In genomic region chr4:114665684-114666083, GRCm38 (mm10) we compare ENCODE assay signal across 8 mouse cellular contexts.
DNase-seq lines count a peak whose midpoint lies in the region; ATAC-seq and TF ChIP-seq lines count a peak whose summit lies in the region.

No protein-coding gene starts in this region.

- peak; percentile 83 for TF ChIP-seq CTCF in small intestine, adult 2 months (IDR thresholded peaks at IDR 0.05; ENCODE audit: extremely low read depth, insufficient read length, insufficient replicate concordance, low read depth, low read length)

- no peak for TF ChIP-seq POLR2A in small intestine, adult 2 months (IDR thresholded peaks at IDR 0.05; ENCODE audit: low read depth, low read length)

- no peak overlapping the region for H3K4me3 ChIP-seq in embryonic facial prominence, embryonic 11.5 days (ENCODE audit: low read depth, low read length)
- H3K4me3 ChIP-seq in midbrain, embryonic 12.5 days, result peak overlapping the region; percentile 28; the same call in 1 of the 2 replicates
- H3K4me3 ChIP-seq in small intestine, adult 2 months (ENCODE audit: low read depth, low read length), result peak overlapping the region; percentile 24

- DNase-seq in adrenal gland, postnatal 25 days, result peak; percentile 85
- peak; percentile 92 for DNase-seq in embryonic facial prominence, embryonic 11.5 days (ENCODE audit: low spot score)
- peak; percentile 96 for DNase-seq in heart, adult 11 months
- peak; percentile 74 for DNase-seq in kidney, adult 11 months
- DNase-seq in left cerebral cortex, postnatal 4 days, result peak; percentile 87

- no peak overlapping the region for H3K9ac ChIP-seq in embryonic facial prominence, embryonic 11.5 days (replicated peaks; ENCODE audit: low read length)
- no peak overlapping the region for H3K9ac ChIP-seq in midbrain, embryonic 12.5 days (replicated peaks)

- peaks cover 18% of the 10 kb centered on the region for H3K27me3 ChIP-seq in embryonic facial prominence, embryonic 11.5 days (ENCODE audit: control insufficient read depth, insufficient read depth, low read length)
- peaks cover 70% of the 10 kb centered on the region for H3K27me3 ChIP-seq in midbrain, embryonic 12.5 days
- H3K27me3 ChIP-seq in small intestine, adult 2 months (ENCODE audit: control insufficient read depth, insufficient read depth, low read length), result peaks cover 5% of the 10 kb centered on the region

- no peaks in the 10 kb centered on the region for H3K9me3 ChIP-seq in embryonic facial prominence, embryonic 11.5 days (replicated peaks; ENCODE audit: control insufficient read depth, low read length)
- no peaks in the 10 kb centered on the region for H3K9me3 ChIP-seq in midbrain, embryonic 12.5 days

- intact Hi-C loops in left cerebral cortex, postnatal 4 days (cut with DNase I), result no loop called here

- no peaks in the 10 kb centered on the region for H3K36me3 ChIP-seq in embryonic facial prominence, embryonic 11.5 days (replicated peaks; ENCODE audit: control insufficient read depth, insufficient read depth, low read depth, low read length)
- H3K36me3 ChIP-seq in midbrain, embryonic 12.5 days, result no peaks in the 10 kb centered on the region
- H3K36me3 ChIP-seq in small intestine, adult 2 months (ENCODE audit: control insufficient read depth, insufficient read depth, low read length), result no peaks in the 10 kb centered on the region

- ATAC-seq in embryonic facial prominence, embryonic 11.5 days (replicated peaks; ENCODE audit: insufficient number of reproducible peaks, low FRiP score, low TSS enrichment, low read depth), result peak; percentile 71
- ATAC-seq in midbrain, embryonic 12.5 days (ENCODE audit: low FRiP score, low read depth), result peak; percentile 72
- no peak for ATAC-seq in monocyte, adult 5-6 weeks (replicated peaks; ENCODE audit: insufficient number of reproducible peaks, low FRiP score, low TSS enrichment, poor library complexity, severe bottlenecking)

- peak overlapping the region; percentile 29; the same call in 1 of the 2 replicates for H3K4me2 ChIP-seq in embryonic facial prominence, embryonic 11.5 days (ENCODE audit: low read depth, low read length)
- H3K4me2 ChIP-seq in midbrain, embryonic 12.5 days (replicated peaks), result peak overlapping the region; percentile 45

- H3K4me1 ChIP-seq in embryonic facial prominence, embryonic 11.5 days (ENCODE audit: control insufficient read depth, insufficient read depth, low read length), result peaks cover 7% of the 10 kb centered on the region
- H3K4me1 ChIP-seq in midbrain, embryonic 12.5 days, result peaks cover 13% of the 10 kb centered on the region
- peaks cover 8% of the 10 kb centered on the region for H3K4me1 ChIP-seq in small intestine, adult 2 months (ENCODE audit: control insufficient read depth, insufficient read depth, insufficient read length, low read length)

- WGBS in embryonic facial prominence, embryonic 11.5 days, result under 1% methylated on average over 14 of the region's 14 CpGs
- 2% methylated on average over 14 of the region's 14 CpGs for WGBS in midbrain, embryonic 12.5 days
- WGBS in small intestine, adult 2 months, result 8% methylated on average over 14 of the region's 14 CpGs

- H3K27ac ChIP-seq in embryonic facial prominence, embryonic 11.5 days (replicated peaks; ENCODE audit: low read depth, low read length), result no peak overlapping the region
- H3K27ac ChIP-seq in midbrain, embryonic 12.5 days (replicated peaks), result no peak overlapping the region
- H3K27ac ChIP-seq in small intestine, adult 2 months (ENCODE audit: insufficient read depth, low read depth, low read length), result no peak overlapping the region
